Mouse (Mus musculus) embryonic facial prominence, embryonic 13.5 days (tissue): ENCODE measurements around the gene Tnfsf15. TPM values are rescaled to one million over a fixed set of nuclear protein-coding genes. Genes with fewer than 3 reads are reported as not detected.
A peak's percentile ranks its signal among the peaks of the same experiment; 100 is the strongest.

Experiments used
- ATAC-seq: fragments of 200-750 bp; cut with Nextera tagmentation; 2 replicates; pipeline ENCODE4 v1.8.0; 2017; ENCODE audit warnings: low read depth; ENCODE audit not compliant: insufficient number of reproducible peaks, insufficient read depth, low FRiP score, low TSS enrichment
- H3K27ac ChIP-seq: fragments of 300-500 bp; sonication (generic); 2 replicates; pipeline ENCODE4 v1.5.1; 2015; ENCODE audit warnings: moderate library complexity, mild to moderate bottlenecking, inconsistent platforms
- H3K27me3 ChIP-seq: fragments of 300-500 bp; sonication (generic); 2 replicates; pipeline ENCODE4 v1.6.1; 2015; ENCODE audit warnings: mild to moderate bottlenecking, inconsistent platforms
- H3K36me3 ChIP-seq: fragments of 300-500 bp; sonication (generic); 2 replicates; pipeline ENCODE4 v1.6.1; 2015; ENCODE audit warnings: mild to moderate bottlenecking, inconsistent platforms
- H3K4me1 ChIP-seq: fragments of 300-500 bp; sonication (generic); 2 replicates; pipeline ENCODE4 v1.6.1; 2015; ENCODE audit warnings: inconsistent platforms
- H3K4me2 ChIP-seq: fragments of 300-500 bp; sonication (generic); 2 replicates; pipeline ENCODE4 v1.6.1; 2015; ENCODE audit warnings: moderate library complexity, mild to moderate bottlenecking, inconsistent platforms
- H3K4me3 ChIP-seq: fragments of 300-500 bp; sonication (generic); 2 replicates; pipeline ENCODE4 v1.5.1; 2015; ENCODE audit warnings: mild to moderate bottlenecking, inconsistent platforms
- H3K9ac ChIP-seq: fragments of 300-500 bp; sonication (generic); 2 replicates; pipeline ENCODE4 v1.6.1; 2015; ENCODE audit warnings: mild to moderate bottlenecking, inconsistent platforms
- H3K9me3 ChIP-seq: fragments of 300-500 bp; sonication (generic); 2 replicates; pipeline ENCODE4 v1.6.1; 2016; ENCODE audit warnings: inconsistent platforms
- WGBS: fragments of 180-500 bp; shearing (Covaris S2); methylation state at CpG from one replicate; pipeline ENCODE4 v1.1.7; 2015; ENCODE audit warnings: mixed read lengths; 5-methylcytosine and 5-hydroxymethylcytosine counted together
- polyA plus RNA-seq: library from polyadenylated mRNA; unstranded; fragments of >200 nt; fragmentation: Nextera tagmentation; extraction: Ambion mirVana; gene quantifications from 2 replicates; pipeline ENCODE4 v1.2.1, GENCODE M21; 2015

Tnfsf15 gene
- polyA plus RNA-seq, 1 experiment from 2014 or later: not detected

DNA sequence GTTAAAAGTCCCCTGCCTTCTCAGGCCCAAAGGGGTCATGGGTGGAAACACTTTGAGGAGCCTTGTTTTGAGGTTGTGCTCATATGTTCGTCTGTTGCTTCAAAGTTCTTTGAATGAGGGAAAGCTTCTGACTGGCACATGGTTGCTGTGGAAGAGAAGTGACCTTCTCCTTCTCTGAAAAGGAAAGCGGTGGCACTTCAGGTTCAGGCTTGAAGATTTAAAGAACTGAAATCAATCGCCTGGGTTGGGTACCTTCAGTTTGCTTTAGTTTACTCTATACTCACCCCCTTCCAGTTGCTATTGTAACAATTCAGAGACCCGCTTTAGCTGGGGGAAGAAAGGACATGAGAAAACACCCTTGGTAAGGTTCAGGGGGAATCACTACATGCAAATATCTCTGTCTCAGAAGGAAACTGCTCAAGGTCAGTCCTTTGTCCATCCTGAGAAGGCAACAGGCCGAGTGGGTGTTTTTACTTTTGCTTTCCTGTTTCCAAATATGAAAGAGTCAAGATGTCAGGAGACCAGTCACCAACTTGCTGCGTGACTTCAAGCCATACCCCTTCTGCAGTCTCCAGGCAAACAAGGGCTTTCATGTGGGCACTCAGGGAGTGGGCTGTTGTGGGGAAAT, 12.7 kb upstream of the Tnfsf15 start:
- no peak overlapping the region for H3K27ac ChIP-seq
- ATAC-seq: no peak
- no peaks in the 10 kb centered on the region for H3K27me3 ChIP-seq
- H3K4me3 ChIP-seq: no peak overlapping the region
- H3K9ac ChIP-seq: no peak overlapping the region
- H3K4me2 ChIP-seq: no peak overlapping the region
- H3K4me1 ChIP-seq: peaks cover 9% of the 10 kb centered on the region
- no peaks in the 10 kb centered on the region for H3K9me3 ChIP-seq
- 78% methylated on average over 6 of the region's 6 CpGs for WGBS
- no peaks in the 10 kb centered on the region for H3K36me3 ChIP-seq

DNA sequence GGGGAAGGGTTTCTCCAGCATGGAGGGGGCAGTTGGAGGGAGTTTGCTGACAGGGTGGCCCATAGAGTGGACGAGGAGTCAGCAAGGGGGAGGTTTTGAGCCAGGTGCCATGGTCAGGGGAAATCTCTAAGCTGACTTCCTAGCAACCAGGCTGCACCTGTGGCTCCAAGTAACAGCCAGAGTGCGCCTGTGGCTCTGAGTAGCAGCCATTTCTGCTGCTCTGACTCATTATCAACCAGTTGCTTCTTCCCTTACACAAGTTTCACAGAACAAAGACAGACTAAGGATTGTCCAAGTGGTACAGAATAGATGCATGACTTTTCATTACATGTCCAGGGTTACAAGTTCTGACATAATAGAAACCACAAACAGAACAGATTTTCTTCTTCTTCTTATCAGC, 11.2 kb upstream of the Tnfsf15 start:
- H3K4me2 ChIP-seq: no peak overlapping the region
- WGBS: 55% methylated on average over 2 of the region's 2 CpGs
- no peak overlapping the region for H3K4me3 ChIP-seq
- no peak overlapping the region for H3K9ac ChIP-seq
- no peak for ATAC-seq
- H3K4me1 ChIP-seq: peaks cover 11% of the 10 kb centered on the region
- H3K36me3 ChIP-seq: no peaks in the 10 kb centered on the region
- no peak overlapping the region for H3K27ac ChIP-seq
- H3K9me3 ChIP-seq: no peaks in the 10 kb centered on the region
- H3K27me3 ChIP-seq: no peaks in the 10 kb centered on the region

DNA sequence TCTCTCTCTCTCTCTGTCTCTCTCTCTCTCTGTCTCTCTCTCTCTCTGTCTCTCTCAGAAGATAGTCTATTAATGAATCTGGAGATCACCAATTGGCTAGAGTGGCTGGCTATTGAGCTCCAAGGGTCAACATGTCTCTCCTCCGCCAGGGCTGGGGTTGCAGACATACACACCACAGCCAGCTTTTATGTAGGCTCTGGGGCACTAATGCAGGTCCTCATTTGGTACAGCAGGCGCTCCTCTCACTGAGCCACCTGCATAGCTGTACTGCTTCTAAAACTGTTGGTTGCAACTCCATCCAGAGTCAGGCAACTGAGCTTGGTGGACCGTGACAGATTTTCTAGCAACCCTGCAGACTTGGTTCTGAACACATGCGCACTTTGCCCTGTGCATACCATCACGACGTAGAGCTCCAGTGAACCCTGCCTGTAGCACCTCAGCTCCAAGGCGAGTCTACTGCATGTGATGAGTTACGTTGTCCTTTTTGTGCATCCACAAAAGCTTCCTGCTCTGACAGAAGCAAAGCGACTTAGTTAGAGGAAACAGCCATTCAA, 9.6 kb upstream of the Tnfsf15 start:
- H3K4me3 ChIP-seq: no peak overlapping the region
- ATAC-seq: no peak
- H3K4me1 ChIP-seq: peaks cover 11% of the 10 kb centered on the region
- no peak overlapping the region for H3K27ac ChIP-seq
- 82% methylated on average over 9 of the region's 9 CpGs for WGBS
- H3K27me3 ChIP-seq: no peaks in the 10 kb centered on the region
- H3K9me3 ChIP-seq: no peaks in the 10 kb centered on the region
- H3K4me2 ChIP-seq: no peak overlapping the region
- no peak overlapping the region for H3K9ac ChIP-seq
- no peaks in the 10 kb centered on the region for H3K36me3 ChIP-seq

DNA sequence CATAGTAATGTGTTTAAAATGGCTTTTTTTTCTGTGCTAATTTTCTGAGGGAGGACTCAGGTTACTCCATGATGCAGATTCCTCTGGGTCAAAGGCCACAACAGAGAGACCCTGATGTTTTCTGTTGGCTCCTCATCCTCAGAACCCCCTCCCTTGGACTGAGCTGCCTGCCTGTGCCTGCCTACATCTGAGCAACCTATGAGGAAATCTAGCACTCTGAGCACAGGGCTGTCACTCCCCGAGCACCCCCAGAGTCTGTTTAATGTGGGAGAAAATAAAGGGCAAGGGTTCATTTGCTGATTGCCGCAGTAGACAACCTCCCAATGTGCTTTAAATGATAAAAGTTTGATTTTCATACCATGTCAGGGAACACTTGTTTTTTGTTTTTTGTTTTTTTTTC, 8.9 kb upstream of the Tnfsf15 start:
- H3K9ac ChIP-seq: no peak overlapping the region
- no peaks in the 10 kb centered on the region for H3K27me3 ChIP-seq
- WGBS: 61% methylated on average over 2 of the region's 2 CpGs
- no peak overlapping the region for H3K4me3 ChIP-seq
- no peak overlapping the region for H3K27ac ChIP-seq
- ATAC-seq: no peak
- H3K36me3 ChIP-seq: no peaks in the 10 kb centered on the region
- H3K9me3 ChIP-seq: no peaks in the 10 kb centered on the region
- peaks cover 11% of the 10 kb centered on the region for H3K4me1 ChIP-seq
- no peak overlapping the region for H3K4me2 ChIP-seq

DNA sequence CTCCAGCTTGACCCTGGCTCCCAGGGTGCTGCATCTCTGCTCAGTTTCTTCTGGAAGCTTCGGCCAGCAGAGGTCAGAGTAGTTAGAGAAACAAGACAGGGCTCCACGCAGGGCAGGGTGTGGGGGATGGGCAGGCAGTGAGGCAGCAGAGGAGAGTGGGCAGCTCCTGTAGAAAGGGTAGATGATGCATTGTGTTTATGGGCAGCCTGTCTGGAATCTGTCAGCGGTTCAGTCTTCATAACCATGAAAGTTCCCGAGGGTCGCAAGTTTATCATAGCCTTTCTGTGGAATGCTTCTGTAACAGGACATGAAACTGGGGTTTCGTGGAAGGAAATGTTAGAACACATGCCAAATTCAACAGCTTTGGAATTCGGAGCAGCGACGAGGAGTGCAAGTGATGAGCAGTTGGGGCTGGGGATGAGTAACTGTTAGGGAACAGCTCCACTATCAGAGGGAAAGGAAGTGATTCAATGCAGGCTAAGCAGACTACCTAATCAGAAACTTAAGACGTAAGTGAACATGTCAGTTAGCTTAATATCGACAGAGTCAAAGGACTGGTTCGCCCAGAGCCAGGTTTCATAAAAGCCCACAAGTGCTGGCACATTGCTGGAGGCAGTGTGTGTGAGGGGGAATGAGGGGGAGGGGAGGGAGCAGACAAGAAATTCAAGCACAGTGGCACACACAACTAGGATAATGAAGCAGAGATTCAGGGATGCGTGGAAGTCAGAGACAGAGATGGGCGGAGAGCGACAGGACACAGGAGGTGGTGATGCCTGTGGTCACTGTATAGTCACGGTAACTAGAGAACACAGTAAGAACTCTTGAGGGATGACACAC, 8.0 kb upstream of the Tnfsf15 start:
- WGBS: 31% methylated on average over 16 of the region's 16 CpGs
- no peak overlapping the region for H3K4me3 ChIP-seq
- peak overlapping the region; percentile 5; the same call in 1 of the 2 replicates for H3K4me2 ChIP-seq
- no peak for ATAC-seq
- H3K9ac ChIP-seq: no peak overlapping the region
- peaks cover 11% of the 10 kb centered on the region for H3K4me1 ChIP-seq
- no peak overlapping the region for H3K27ac ChIP-seq
- H3K36me3 ChIP-seq: no peaks in the 10 kb centered on the region
- no peaks in the 10 kb centered on the region for H3K9me3 ChIP-seq
- no peaks in the 10 kb centered on the region for H3K27me3 ChIP-seq

DNA sequence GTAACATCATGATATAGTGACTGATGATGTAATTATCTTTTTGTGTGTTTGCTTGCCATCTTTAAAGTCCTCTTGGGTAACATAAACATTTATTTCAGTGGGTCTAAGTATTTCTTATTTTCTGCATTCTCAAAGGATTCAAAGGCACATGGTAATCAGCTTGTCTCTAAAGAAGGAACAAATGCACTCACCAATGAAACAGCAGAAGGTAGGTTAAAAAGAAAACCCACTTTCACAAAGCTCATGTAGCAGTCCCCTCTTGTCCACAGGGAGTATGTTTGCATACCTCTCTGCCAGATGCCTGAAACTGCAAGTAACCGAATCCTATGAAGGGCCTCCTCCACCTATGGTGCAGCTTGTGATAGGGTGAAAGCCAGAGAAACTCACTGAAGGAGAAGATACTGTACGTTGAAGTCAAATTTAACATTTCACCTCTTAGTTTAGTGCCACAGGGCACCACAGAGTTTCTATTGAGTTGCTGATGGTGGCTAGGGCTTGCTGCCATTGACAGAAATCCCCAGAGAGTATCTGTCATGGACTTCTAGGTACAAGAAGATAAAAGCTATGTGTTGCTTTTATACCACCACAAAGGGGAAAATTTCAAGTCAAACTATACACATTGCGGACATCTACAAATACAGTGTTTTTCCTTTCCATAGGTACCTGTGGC, 3.3 kb upstream of the Tnfsf15 start:
- no peaks in the 10 kb centered on the region for H3K27me3 ChIP-seq
- H3K4me3 ChIP-seq: no peak overlapping the region
- H3K9me3 ChIP-seq: no peaks in the 10 kb centered on the region
- H3K9ac ChIP-seq: no peak overlapping the region
- H3K27ac ChIP-seq: no peak overlapping the region
- H3K36me3 ChIP-seq: no peaks in the 10 kb centered on the region
- ATAC-seq: no peak
- H3K4me1 ChIP-seq: peaks cover 18% of the 10 kb centered on the region
- H3K4me2 ChIP-seq: no peak overlapping the region
- WGBS: 76% methylated on average over 3 of the region's 3 CpGs

DNA sequence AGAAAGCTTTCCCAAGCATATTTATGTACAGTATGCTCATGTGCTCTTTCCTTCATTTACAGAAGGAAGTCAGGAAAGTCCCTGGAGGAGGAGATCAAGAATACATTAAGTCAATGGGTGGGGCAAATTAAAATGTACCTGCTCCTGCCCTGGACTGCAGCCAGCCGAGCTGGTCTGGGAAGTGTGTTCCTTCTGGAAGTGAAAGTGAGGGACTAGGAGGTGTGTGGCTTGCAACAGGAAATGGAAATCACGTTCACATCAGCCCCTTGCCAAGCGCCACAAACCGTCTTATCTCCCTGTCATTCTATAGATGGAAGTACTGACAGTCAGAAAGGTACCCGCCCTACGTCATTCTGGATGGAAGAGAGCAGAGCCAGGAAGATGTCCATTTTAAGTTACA, 358 bp upstream of the Tnfsf15 start:
- WGBS: 59% methylated on average over 6 of the region's 6 CpGs
- no peaks in the 10 kb centered on the region for H3K36me3 ChIP-seq
- H3K4me2 ChIP-seq: no peak overlapping the region
- no peak overlapping the region for H3K27ac ChIP-seq
- H3K4me3 ChIP-seq: no peak overlapping the region
- H3K9ac ChIP-seq: no peak overlapping the region
- no peaks in the 10 kb centered on the region for H3K9me3 ChIP-seq
- no peak for ATAC-seq
- peaks cover 26% of the 10 kb centered on the region for H3K4me1 ChIP-seq
- H3K27me3 ChIP-seq: no peaks in the 10 kb centered on the region

DNA sequence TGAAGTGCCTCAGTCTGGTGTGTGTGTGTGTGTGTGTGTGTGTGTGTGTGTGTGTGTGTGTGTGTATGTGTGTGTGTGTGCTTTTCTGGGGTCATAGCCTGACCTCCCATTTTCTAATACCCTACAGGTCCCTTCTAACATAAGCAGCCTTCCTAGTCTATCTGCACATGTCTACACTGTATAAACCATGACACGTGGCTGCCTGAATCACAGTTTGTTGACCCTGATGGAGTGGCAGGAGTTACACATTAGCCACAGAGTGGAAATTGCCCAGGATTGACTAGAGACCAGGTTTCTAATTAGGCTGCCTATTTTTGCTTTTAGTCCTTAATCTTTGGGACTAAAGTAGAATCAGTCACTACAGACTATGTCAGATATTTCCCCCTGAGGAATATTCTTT, 1.3 kb downstream of the Tnfsf15 start:
- H3K27me3 ChIP-seq: no peaks in the 10 kb centered on the region
- no peak overlapping the region for H3K9ac ChIP-seq
- H3K4me1 ChIP-seq: peaks cover 36% of the 10 kb centered on the region
- ATAC-seq: no peak
- H3K36me3 ChIP-seq: no peaks in the 10 kb centered on the region
- WGBS: 35% methylated on average over 1 of the region's 1 CpGs
- H3K4me2 ChIP-seq: no peak overlapping the region
- no peaks in the 10 kb centered on the region for H3K9me3 ChIP-seq
- H3K27ac ChIP-seq: no peak overlapping the region
- no peak overlapping the region for H3K4me3 ChIP-seq

DNA sequence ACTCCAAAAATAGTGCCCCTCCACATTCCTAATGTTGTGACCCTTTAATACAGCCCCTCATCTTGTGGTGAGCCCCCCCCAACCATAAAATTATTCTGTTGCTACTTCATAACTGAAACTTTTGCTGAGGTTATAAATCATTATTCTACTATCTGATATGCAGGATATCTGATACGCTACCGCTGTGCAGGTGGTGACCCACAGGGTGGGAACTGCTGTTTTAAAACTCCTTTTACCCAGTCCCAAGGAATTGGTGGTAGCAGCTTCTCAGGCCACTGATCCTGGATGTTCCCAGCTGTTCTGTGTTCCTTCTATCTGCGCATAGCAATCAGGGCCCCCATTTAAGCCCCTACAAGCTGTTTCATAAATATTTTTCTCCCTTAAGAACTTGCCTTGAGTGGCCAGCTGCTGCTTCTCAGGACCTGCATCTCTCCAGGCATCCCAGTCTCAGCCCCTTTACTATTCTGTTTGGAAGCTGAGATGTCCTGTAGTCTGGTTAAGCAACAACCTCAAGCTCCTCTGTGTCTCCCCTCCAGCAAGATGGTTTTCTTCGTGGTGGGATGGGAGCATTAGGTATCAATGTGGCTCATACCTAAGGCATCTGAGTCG, 2.0 kb downstream of the Tnfsf15 start:
- H3K9ac ChIP-seq: no peak overlapping the region
- H3K36me3 ChIP-seq: no peaks in the 10 kb centered on the region
- WGBS: 83% methylated on average over 5 of the region's 5 CpGs
- H3K4me2 ChIP-seq: no peak overlapping the region
- no peak overlapping the region for H3K4me3 ChIP-seq
- H3K4me1 ChIP-seq: peaks cover 36% of the 10 kb centered on the region
- no peak for ATAC-seq
- no peaks in the 10 kb centered on the region for H3K9me3 ChIP-seq
- no peak overlapping the region for H3K27ac ChIP-seq
- H3K27me3 ChIP-seq: no peaks in the 10 kb centered on the region

DNA sequence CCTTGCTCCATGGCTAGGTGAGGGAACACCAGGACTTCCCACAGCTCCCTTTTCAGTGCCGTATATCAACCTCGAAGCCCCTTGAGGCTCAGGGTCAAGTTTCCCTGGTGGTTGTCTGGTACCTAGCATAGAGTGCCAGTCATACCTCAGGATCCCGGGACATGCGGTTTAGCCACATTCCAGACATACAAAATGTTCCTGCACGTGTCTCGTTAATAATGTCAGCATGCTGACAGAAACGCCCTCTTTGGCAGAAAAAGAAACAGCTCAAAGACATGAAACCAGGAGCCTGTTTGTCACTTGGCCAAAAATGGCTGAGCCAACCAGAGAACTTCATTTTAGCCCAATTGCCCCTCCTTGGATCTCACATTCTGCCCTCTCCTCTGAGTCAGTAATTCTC, 2.8 kb downstream of the Tnfsf15 start:
- no peaks in the 10 kb centered on the region for H3K36me3 ChIP-seq
- no peak overlapping the region for H3K27ac ChIP-seq
- H3K9me3 ChIP-seq: no peaks in the 10 kb centered on the region
- H3K27me3 ChIP-seq: no peaks in the 10 kb centered on the region
- ATAC-seq: no peak
- no peak overlapping the region for H3K9ac ChIP-seq
- H3K4me1 ChIP-seq: peaks cover 36% of the 10 kb centered on the region
- H3K4me2 ChIP-seq: no peak overlapping the region
- 42% methylated on average over 7 of the region's 7 CpGs for WGBS
- no peak overlapping the region for H3K4me3 ChIP-seq

DNA sequence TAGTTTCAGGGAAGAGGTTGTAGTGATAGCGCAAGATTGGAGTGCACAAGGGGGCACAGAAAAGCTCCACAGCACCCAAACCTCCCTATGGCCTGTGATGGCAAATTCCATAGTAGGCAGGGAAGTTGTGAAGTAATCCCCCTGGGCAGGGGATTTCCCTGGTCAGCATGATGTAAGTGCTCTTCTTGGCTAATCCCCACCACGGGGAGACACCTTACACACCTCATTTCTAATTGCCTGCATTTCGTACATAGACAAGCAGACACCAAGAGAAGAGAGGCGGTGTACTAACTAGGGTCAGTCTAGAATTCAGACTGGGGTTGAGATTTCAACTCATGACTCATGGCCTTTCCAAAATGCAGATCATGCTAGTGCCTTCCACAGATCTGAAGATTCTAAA, 4.2 kb downstream of the Tnfsf15 start:
- no peak overlapping the region for H3K27ac ChIP-seq
- ATAC-seq: no peak

More for the DNA sequence above, 4.2 kb downstream of the Tnfsf15 start:
- H3K27me3 ChIP-seq: no peaks in the 10 kb centered on the region
- H3K36me3 ChIP-seq: no peaks in the 10 kb centered on the region
- H3K4me2 ChIP-seq: no peak overlapping the region
- no peak overlapping the region for H3K4me3 ChIP-seq
- WGBS: 81% methylated on average over 4 of the region's 4 CpGs
- peaks cover 36% of the 10 kb centered on the region for H3K4me1 ChIP-seq
- no peaks in the 10 kb centered on the region for H3K9me3 ChIP-seq
- no peak overlapping the region for H3K9ac ChIP-seq
